Comparison of ENCODE assay signal across 10 mouse cellular contexts in the genomic region with DNA sequence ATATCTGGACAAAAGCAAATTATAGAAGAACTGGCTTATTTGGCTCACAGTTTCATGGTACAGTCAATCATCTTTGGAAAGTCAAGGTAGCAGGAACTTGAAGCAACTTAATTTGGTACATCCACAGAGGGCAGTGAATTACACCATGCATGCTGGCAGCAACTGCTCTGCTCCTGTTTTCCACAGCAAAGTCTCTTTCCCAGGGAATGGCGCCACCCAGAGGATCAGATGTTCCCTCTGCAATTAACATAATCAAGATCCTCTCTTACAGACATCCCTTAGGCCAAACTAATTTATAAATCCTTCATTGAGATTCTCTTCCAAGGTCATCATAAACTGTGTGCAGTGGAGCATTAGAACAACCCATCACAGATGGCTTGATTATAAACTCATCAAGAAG. TPM values are rescaled to one million over a fixed set of nuclear protein-coding genes. Genes with fewer than 3 reads are reported as not detected.
DNase-seq lines count a peak whose midpoint lies in the region; ATAC-seq and TF ChIP-seq lines count a peak whose summit lies in the region.
"Had no signal": no experiment of that assay in that cellular context is flagged by ENCODE, and none has a peak within 500 bp of the region (broad histone marks: within the 10 kb centered on the region; RNA-seq: fewer than 3 reads in every experiment).

No protein-coding gene starts in this region.

- H3K4me2 ChIP-seq in kidney, embryonic 15.5 days = no peak overlapping the region
- no peak overlapping the region for H3K4me2 ChIP-seq in intestine, embryonic 14.5 days (ENCODE audit: low read length)

- 31% methylated on average over 1 of the region's 1 CpGs for WGBS in kidney, adult 2 months
- 21% methylated on average over 1 of the region's 1 CpGs for WGBS in kidney, embryonic 15.5 days
- WGBS in intestine, embryonic 14.5 days = 32% methylated on average over 1 of the region's 1 CpGs
- WGBS in forebrain, embryonic 10.5 days = 14% methylated on average over 1 of the region's 1 CpGs

- H3K9ac ChIP-seq in kidney, embryonic 15.5 days = no peak overlapping the region
- H3K9ac ChIP-seq in intestine, embryonic 14.5 days (ENCODE audit: low read length) = no peak overlapping the region

- intact Hi-C loops in left cerebral cortex, postnatal 4 days (cut with DNase I) = loop anchor here (5.0 kb wide), 1 partner anchor 408 kb away; no protein-coding TSS in a partner anchor

- no peak overlapping the region for H3K4me3 ChIP-seq in kidney, adult 2 months (ENCODE audit: insufficient read depth, low read depth, low read length)
- H3K4me3 ChIP-seq in kidney, embryonic 15.5 days (replicated peaks) = no peak overlapping the region
- H3K4me3 ChIP-seq in intestine, embryonic 14.5 days (ENCODE audit: low read depth, low read length) = no peak overlapping the region
- no peak overlapping the region for H3K4me3 ChIP-seq in forebrain, embryonic 10.5 days
- H3K4me3 ChIP-seq: megakaryocyte, embryonic 14.5 days had no signal

- no peaks in the 10 kb centered on the region for H3K9me3 ChIP-seq in kidney, embryonic 15.5 days (replicated peaks)
- H3K9me3 ChIP-seq in intestine, embryonic 14.5 days (ENCODE audit: control insufficient read depth, low read length) = no peaks in the 10 kb centered on the region
- H3K9me3 ChIP-seq in forebrain, embryonic 10.5 days = no peaks in the 10 kb centered on the region
- H3K9me3 ChIP-seq: megakaryocyte, embryonic 14.5 days had no signal

- TF ChIP-seq CTCF in kidney, adult 2 months (conservative IDR thresholded peaks at IDR 0.05; ENCODE audit: insufficient read depth, insufficient read length, low read depth, low read length) = peak; percentile 71

- H3K27me3 ChIP-seq in kidney, adult 2 months (replicated peaks; ENCODE audit: control insufficient read depth, insufficient read depth, low read length) = no peaks in the 10 kb centered on the region
- no peaks in the 10 kb centered on the region for H3K27me3 ChIP-seq in kidney, embryonic 15.5 days
- no peaks in the 10 kb centered on the region for H3K27me3 ChIP-seq in intestine, embryonic 14.5 days (replicated peaks; ENCODE audit: control insufficient read depth, insufficient read depth, low read length)
- H3K27me3 ChIP-seq in forebrain, embryonic 10.5 days (ENCODE audit: poor library complexity, severe bottlenecking) = no peaks in the 10 kb centered on the region
- H3K27me3 ChIP-seq: megakaryocyte, embryonic 14.5 days had no signal

- DNase-seq in cerebellum, adult 18-20 months = peak; percentile 16 to 26
- DNase-seq in cerebellum, adult 9-11 months = no peak
- DNase-seq in kidney, adult 2 months = peak; percentile 59
- DNase-seq in intestine, embryonic 14.5 days (ENCODE audit: low spot score) = no peak
- DNase-seq in left cerebral cortex, postnatal 4 days = peak; percentile 60
- no peak for DNase-seq in spleen, postnatal 36 days (ENCODE audit: low spot score in 2 of 2)
- no peak for DNase-seq in forebrain, embryonic 10.5 days (ENCODE audit: extremely low spot score, low spot score)

- no peak for TF ChIP-seq POLR2A in kidney, adult 2 months (IDR thresholded peaks at IDR 0.05; ENCODE audit: low read depth, low read length)

- no peaks in the 10 kb centered on the region for H3K36me3 ChIP-seq in kidney, adult 2 months (ENCODE audit: control insufficient read depth, insufficient read depth, low read length)
- H3K36me3 ChIP-seq in kidney, embryonic 15.5 days = no peaks in the 10 kb centered on the region
- H3K36me3 ChIP-seq in intestine, embryonic 14.5 days (ENCODE audit: control insufficient read depth, insufficient read depth, low read length) = no peaks in the 10 kb centered on the region
- H3K36me3 ChIP-seq in forebrain, embryonic 10.5 days (replicated peaks) = no peaks in the 10 kb centered on the region

- ATAC-seq in kidney, embryonic 15.5 days (replicated peaks; ENCODE audit: low FRiP score) = no peak
- 0 out of 2 replicates have a peak, but pooled peaks have one; percentile 23 for ATAC-seq in intestine, embryonic 14.5 days (replicated peaks; ENCODE audit: low FRiP score, low TSS enrichment, low read depth)

- H3K4me1 ChIP-seq in kidney, adult 2 months (ENCODE audit: control insufficient read depth, insufficient read depth, low read length) = 0 out of 2 replicates have a peak, but pooled peaks cover 2% of the 10 kb centered on the region
- H3K4me1 ChIP-seq in kidney, embryonic 15.5 days = no peaks in the 10 kb centered on the region
- no peaks in the 10 kb centered on the region for H3K4me1 ChIP-seq in intestine, embryonic 14.5 days (replicated peaks; ENCODE audit: control insufficient read depth, insufficient read depth, low read length)
- H3K4me1 ChIP-seq in forebrain, embryonic 10.5 days = no peaks in the 10 kb centered on the region
- H3K4me1 ChIP-seq: megakaryocyte, embryonic 14.5 days had no signal

- H3K27ac ChIP-seq in kidney, adult 2 months (ENCODE audit: insufficient read depth, low read depth, low read length) = no peak overlapping the region
- no peak overlapping the region for H3K27ac ChIP-seq in kidney, embryonic 15.5 days
- no peak overlapping the region for H3K27ac ChIP-seq in intestine, embryonic 14.5 days (ENCODE audit: low read depth)
- H3K27ac ChIP-seq in forebrain, embryonic 10.5 days = no peak overlapping the region

RNA-seq across cellular contexts. Expression of a gene that starts 16.3 kb away (rescaled TPM):
- 315 and 329 TPM in 2 replicates for polyA plus RNA-seq in kidney, adult 2 months (2012; rRNA removed)
- polyA plus RNA-seq in kidney, embryonic 15.5 days (2015; fragmentation: Nextera tagmentation; extraction: Ambion mirVana) = 7.8 and 9.2 TPM in 2 replicates
- not detected in 2 replicates for polyA plus RNA-seq in intestine, embryonic 14.5 days (2014; fragmentation: Nextera tagmentation; extraction: Ambion mirVana)
- not detected for total RNA-seq in left cerebral cortex, postnatal 4 days (2021)
- polyA plus RNA-seq in forebrain, embryonic 10.5 days (2016; fragmentation: Nextera tagmentation; extraction: Ambion mirVana) = not detected in 2 replicates
- total RNA-seq: heart, postnatal 36 days had no signal

Comparison
In these comparisons a context has a peak if more than half of its experiments do, and no peak if none do; other contexts are left out.
1. DNase-seq: peak in cerebellum, adult 18-20 months (2 of 2), kidney, adult 2 months (single experiment) and left cerebral cortex, postnatal 4 days (single experiment); none in cerebellum, adult 9-11 months (single experiment), intestine, embryonic 14.5 days (single experiment), spleen, postnatal 36 days (0 of 2) and forebrain, embryonic 10.5 days (single experiment).
2. RNA of a gene that starts 16.3 kb away (polyA plus RNA-seq): 315 to 329 TPM in kidney, adult 2 months; 7.8 to 9.2 TPM in kidney, embryonic 15.5 days, not detected in intestine, embryonic 14.5 days and not detected in forebrain, embryonic 10.5 days; every median in the first group is over 10 times any median in the second.